Mouse (Mus musculus): ENCODE data around the gene Fam186a.
"Not testable (repeated sequence)": the region's sequence is repeated elsewhere in the genome, so short reads cannot be mapped to it uniquely, and the experiment has no call there.

Fam186a gene

DNA sequence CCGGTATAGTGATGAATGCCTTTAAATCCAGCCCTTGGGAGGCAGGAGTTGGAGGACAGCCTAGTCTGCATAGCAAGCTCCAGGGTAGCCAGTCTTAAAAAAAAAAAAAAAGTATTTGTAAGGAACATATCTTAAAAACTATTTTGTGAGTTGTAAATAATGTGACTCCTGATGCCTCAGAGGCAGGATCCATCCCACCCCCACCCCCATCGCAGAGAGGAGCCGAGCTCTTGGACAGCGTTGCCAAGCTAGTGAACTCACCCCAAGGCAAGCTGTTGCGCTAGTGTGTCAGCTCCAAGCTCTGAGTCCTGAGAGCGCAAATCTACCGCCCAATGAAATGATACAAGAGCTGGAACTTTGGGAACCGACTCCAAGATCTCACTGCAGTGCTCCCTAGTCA, 35.6 kb downstream of the Fam186a start:
- no peak for DNase-seq

DNA sequence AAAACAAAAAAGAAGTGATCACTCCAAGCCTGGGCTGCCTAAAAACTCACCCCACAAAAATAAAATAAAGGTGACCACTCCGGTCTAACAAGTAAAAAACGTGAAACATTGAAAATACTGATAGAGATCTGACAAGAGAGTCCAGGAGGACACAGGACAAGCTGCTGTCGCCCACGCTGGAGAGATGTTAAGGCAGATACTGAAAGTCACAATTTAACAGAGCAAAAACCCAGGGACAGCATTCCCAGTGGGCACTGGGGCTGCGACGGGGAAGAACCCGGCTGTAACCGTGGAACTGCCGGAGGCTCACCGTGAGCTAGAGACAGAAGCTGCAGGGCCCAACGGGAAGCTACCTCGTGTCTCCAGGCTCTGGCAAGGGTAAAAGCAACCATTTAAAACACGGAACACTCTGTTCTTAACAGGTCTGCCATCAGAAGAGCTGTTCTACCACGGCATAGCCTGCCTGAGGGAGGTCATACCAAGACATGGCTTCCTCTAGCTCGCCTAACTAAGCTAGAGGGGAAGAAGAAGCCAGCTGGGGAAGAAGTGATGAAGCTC, 47.2 kb downstream of the Fam186a start:
- DNase-seq, result no peak

DNA sequence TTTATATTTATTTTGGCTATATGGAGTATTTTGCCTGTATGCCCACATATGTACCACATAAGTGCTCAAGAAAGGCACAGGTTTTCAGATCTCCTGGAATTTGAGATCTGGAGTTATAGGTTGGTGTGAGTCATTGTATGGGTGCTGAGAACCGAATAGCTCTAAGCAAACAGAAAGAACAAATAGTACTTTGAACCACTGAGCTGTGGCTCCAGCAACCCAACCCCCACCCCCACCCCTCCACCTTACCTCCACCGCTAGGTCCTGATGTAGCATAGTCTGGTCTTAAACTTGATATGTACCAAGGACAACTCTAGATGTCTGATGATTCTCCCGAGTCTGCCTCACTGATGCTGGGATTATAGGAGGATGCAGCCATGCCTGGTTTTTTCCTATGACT, 49.6 kb downstream of the Fam186a start:
- no peak for DNase-seq

DNA sequence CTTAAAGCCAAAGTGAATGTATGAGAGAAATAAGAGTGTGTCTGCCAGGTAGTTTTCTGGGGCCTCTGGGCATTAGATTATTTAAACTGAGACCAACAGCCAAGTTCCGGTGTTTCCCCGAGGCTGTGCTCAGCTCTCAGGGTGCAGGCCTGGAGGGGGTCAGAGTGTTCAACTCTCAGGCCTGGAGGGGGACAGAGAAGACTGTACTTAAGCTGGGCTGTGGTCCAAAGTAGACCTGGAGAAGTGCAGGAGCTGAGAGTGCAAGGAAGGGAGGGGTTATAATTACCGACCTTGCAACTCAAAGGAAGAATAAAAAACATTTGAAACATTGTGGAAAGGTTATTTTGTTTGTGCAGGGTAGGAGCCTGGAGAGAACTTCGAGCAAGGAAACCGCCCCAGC, 52.2 kb downstream of the Fam186a start:
- no peak for DNase-seq

DNA sequence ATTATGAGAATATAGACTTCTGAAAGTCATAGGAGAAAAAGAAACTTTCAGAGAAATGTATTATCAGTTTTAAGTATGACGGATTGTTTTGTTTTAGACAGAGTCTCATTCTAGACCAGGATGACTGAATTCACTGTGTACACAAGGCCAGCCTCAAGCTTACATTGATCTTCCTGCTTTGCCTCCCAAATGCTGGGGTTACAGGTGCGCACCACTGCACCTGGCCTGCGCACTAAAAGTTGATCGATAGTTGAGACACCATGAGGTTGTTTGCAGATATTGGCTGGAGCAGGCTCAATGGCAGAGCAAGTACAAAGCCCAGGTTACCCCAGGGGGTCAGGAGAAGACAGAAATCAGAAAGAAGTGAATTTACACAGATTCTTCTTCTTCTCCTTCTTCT, 55.1 kb downstream of the Fam186a start:
- no peak for DNase-seq

DNA sequence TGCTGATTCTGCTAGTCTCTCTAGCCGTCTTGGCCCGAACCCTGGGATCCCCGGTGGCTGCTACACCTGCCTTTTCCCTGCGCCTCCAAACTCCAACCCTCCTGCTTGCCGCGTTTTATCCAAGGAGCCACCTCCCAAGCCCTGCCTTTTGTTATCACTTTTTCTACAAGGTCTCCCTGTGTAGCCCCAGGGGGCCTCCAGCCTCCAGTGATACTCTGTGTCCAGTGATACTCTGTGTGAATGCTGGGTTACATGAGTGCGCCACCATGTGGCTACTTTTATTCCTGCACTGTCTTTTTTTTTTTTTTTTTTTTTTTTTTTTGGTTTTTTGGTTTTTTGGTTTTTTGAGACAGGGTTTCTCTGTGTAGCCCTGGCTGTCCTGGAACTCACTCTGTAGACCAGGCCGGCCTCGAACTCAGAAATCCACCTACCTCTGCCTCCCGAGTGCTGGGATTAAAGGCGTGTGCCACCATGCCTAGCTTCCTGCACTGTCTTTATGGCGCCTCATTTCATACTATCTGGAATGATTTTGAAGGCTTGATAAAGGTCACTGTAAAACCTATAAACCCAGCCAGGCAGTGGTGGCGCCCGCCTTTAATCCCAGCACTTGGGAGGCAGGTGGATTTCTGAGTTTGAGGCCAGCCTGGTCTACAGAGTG, 57.4 kb downstream of the Fam186a start:
- peak; percentile 44 to 49 for DNase-seq

DNA sequence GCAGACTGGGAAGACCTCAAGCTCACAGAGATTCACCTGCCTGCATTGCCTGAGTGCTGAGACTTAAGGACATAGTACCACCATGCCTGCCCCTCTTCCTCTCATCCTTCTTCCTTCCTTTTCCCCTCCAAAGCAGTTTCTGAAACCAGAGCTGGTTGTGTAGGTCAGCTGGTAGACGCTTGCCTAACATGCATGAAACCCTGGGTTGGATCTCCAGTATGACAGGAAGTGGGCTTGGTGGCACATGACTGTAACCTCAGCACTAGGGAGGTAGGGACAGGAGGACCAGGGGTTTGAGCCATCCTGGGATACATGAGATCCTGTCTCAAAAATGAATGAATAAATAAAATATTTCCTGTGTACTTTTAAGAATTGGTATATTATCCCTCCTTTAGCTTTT, 59.3 kb downstream of the Fam186a start:
- no peak for DNase-seq

DNA sequence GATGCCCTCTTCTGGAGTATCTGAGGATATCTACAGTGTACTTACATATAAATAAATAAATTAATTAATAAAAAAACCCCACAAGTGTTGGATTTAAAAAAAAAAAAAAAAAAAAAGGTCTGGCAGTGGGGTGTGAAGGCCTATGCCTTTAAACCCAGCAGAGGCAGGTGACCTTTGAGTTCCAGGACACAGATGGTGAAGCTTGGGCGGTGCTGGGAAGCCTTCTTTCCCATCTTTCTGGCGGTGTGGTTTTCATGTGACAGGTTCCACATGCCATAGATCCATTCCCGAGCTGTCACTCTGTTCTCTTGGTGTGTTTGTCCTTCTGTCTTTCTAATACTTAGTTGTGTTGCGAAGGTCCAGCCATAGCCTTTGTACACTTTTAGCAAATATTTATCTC, 59.8 kb downstream of the Fam186a start:
- DNase-seq, result no peak

DNA sequence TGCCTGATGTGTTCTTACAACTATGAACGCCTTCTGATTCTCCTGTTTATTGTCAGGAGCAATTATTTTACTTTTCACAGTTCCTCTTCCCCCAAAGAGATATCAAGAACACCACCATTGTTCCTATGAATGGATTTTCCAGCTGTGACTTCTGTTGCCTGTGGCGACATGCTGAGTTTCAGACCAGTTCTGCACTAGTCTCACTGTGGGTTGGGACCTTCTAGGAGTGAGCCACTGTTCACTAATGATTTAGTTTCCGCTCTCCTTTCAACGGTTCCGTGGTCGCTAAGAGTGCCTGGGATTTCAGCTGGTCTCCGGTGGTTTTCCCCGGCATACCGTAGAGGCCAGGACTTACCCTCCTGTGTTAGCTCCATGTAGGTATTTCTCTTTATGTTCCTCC, 62.0 kb downstream of the Fam186a start:
- no peak for DNase-seq

DNA sequence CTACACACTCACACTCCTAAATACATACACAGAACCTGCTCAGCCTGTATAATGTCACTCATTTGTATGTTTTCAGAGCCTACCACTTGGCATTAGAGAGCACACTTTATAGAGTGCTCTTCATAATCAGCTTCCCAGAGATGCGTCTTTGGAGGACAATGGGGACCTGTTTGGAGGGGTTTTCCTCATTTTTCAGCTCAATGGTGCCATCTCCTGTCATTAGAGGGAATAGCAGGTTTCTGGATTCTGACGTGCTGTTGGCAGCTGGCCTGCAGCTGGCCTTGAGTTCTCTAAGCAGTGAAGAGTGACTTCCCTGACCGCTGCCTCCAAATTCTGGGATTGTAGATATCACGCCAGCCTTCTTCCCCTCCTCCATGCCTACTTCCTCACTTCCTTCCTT, 62.5 kb downstream of the Fam186a start:
- peak; percentile 26 to 50 for DNase-seq

DNA sequence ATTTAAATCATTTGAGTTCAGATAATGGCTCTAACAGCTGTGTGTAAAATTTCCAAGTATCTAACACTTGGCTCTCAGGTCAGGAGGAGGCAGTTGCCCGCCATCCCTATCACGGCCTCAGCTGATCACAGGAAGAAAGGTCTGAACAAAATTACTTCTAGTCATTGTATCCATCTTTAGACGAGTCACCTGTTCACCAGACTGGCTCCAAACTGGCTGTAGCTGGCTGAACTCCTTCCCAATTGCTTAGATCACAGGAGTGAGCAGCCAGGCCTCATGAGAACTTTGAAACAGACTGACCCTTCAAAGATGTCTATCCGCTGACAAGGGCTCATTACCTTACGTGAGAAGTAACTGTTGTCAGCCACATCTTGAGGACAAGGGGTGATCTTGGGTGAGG, 63.6 kb downstream of the Fam186a start:
- DNase-seq, result no peak

DNA sequence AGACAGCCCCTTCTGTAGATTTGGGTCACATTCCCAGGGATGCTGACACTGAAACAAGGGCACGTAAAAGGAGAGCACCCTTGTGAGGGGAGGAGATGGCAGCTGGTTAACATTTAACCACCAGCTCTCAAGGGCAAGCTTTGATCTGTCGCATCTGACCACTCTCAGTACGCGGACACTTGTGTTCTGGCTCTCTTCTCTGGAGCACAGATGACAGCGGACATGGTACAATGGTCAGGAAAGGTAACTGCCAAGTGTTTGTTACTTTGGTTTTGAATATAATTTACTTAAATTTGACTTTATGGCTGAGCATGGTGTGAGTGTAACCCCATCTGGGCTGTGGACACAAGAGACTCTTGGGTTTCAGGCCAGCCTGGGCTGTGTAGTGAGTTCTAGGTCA, 64.1 kb downstream of the Fam186a start:
- DNase-seq, result no peak

DNA sequence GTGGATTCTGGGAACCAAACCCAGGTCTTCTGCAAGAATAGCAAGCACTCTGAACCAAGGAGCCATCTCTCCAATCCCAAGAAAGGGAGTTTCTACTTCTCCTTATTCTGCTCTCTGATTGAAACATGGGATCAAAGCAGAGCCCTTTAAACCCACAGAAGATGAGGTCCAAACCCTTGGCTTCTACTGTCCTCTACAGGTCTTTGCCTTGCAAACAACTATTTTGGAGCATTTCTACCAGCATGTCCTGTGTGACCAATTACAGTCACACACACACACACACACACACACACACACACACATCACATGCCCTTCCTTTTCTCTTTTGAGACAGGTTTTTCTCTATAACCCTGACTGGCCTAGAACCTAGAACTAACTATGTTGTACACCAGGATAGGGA, 70.2 kb downstream of the Fam186a start:
- DNase-seq, result no peak

DNA sequence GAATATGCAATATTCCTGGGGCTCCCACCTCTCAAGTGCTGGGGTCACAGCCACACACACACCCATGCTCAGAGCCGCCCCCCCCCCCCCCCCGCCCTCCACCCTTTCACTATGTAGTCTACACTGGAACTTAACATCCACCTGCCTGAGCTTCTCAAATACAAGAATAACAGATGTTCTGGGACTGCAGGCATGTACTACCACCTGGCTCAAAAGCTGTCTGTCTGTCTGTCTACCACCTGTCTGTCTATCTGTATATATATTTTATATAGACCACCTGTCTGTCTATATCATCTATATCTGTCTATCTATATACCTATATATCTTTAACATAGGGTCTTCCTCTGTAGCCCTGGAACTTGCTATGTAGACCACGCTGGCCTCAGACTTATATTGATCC, 75.5 kb downstream of the Fam186a start:
- no peak for DNase-seq

DNA sequence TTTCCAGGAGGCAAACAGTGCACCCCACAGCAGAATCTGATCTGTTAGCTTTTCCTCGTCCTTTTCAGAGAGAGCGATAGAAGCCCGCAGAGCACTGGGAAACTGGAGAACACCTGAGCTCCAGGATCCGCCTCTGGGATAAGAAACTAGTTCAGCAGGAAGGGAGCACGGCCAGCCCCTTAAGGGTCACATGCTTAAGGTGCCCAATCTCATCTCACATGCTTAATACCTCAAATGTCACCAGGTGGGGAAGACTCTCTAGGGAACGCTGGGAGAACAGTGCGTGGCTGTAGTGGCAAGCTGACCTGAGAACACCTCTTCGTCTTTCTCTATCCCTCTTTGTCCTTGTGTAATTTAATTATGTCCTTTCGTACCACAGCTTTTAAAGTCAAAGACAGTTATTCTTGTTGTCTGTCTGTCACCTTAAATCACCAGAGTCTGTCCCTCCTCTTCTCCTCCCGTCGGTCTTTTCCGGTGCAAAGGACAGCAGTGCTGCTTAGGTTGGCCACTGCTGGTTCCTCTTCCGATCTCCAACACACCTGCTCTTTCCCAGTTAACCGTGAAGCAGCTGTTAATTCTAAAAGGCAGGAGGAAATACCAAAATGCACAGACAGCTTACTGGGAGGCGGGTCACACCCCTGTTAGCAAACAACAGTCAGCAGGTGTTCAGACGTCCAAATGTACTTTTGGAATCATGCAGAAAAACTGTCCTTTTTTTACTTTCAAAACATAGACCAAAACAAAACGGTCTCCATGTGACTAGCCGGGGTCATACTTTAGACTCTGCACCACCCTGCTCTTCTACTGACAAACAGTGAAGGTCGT, 76.2 kb downstream of the Fam186a start:
- DNase-seq, result no peak

DNA sequence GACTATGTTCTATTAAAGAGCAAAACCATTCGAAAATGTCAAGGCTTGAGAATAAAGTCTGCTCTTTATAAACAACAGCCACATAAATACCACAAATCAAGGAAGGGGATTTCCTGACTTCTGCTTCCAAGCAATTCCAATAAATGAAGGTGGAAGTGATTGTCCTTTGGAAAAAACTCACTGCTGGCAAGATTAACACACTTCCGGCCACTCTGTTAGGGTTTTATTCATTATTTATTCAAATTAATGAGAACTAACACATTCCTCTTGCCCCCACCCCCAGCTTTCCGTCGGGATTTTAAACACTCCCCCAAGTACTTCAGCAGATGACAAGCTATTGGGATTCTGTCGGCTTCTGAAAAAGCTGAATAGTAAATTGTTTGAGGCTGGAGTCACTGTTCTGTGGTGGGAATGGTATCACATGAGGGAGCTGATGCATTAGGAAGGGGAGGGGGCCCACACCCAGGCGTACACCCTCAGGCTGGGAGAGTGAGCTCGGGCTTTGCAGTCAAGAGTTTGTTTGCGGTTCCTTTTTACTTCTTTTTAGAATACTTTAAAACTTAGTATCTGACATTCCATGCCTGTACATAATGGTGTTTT, 77.5 kb downstream of the Fam186a start:
- DNase-seq, result no peak

DNA sequence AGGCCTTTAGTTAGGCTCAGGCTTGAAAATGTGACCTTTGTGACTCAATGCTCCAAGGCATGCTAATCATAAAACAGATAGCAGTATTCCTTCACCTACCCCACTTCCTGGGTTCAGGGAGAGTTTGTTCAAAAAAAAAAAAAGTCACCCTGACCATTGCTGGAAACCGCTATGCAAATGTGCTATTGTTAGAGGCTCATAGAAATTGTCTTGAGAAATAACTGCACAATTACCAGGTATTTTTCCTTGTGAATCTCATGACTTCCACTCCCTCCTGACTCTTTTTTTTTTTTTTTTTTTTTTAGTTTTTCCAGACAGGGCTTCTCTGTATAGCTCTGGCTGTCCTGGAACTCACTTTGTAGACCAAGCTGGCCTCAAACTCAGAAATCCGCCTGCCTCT, 79.7 kb downstream of the Fam186a start:
- not testable (repeated sequence) for DNase-seq

DNA sequence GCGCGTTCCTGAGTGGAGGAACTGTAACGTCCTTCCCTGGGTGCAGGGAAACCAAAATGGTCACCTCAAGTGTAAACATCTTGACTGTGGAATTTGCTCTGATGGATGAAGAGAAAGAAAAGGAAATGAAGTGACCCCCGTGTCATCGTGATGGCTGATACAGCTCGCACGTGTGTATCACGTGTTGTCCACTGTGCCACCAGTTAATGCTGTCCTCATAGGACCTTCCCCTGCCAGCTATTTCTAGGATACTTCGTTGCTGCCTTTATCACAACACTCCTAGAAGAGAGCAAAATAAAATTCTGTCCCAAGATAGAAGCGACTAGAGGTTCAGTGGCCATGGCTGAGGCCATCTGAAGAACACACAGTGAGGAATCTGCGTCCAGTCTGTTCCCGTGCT, 82.8 kb downstream of the Fam186a start:
- DNase-seq, result no peak

DNA sequence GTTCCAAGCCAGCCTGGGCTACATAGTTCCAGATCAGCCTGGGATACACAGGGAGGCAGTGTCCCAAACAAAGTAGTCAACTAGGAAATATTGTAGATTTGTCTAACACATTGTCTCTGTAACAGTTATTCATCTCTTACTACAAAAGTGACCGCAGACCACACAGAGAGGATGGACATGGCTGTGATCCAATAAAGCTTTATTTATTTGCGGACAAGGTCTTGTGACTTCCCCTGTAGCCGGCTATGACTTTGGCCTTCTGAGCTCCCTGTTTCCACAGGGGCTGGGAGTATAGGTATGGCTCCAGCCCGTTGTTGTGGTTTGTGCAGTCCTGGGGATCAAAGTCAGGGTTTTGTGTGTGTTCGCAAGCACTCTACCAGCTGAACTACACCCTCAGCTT, 88.3 kb downstream of the Fam186a start:
- no peak for DNase-seq

DNA sequence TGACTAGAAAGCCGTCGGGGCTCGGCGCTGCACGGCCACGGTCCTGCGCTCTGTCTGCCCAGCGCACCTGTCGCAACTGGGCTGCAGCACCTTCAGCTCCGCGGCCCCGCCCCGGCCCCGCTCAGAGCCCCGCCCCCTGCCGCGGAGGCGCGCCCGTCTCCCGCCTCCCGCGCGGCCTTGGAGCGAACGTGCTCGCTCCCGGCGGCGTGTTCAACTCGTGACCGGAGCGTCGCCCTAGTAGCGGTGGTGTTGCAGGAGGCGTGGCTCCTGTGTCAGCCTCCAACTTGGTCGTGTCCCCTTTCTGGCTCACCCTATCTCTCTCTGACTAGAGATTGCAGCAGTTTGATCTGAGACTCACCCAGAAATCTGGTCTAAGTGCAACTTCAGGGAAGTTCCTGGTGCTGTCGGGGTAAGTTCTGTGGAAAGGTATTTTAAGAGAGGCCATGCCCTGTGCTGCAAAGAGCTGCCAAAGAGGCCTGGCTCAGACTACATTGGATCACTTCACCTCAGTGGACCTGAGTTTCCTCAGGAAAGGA, 91.5 kb downstream of the Fam186a start, which contains the start of gene Lima1:
TSS of gene Lima1 (minus strand) at position 123 of the 536 bp plus-strand sequence.
- peak; percentile 78 to 88 for DNase-seq

DNA sequence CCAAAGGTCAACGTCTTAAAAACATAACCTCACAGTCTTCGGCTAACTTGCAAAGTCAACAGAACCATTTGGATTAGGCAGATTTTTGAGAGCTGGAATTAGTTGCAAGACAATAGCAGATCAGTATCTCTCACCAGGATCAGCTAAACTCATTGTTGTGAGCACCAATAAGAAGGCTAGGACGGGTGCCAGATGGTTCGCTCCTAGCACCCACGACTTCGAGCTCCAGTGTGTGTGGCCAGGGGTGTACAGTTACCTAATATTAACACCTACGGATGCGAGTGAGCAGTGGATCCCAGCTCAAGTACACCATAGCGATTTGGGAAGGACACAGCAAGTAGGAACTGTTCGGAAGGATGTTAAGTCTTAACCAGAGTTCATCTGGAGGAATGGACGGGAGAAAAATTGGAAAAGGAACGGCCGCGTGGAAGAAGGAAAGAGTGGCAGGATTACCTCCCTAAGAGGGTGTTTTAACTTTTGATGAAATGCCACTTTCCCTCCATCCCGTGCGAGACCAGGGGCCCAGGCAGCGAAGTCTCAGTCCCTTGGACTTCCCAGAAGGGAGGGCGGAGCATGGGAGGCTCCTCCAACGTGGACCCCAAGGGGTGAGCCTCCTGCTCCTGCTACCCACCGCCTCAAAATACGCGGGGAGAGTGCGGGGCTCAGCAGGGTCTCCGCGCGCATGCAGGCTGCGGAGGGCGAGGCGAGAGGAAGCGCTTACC, 92.1 kb downstream of the Fam186a start:
- peak; percentile 13 to 34 for DNase-seq

DNA sequence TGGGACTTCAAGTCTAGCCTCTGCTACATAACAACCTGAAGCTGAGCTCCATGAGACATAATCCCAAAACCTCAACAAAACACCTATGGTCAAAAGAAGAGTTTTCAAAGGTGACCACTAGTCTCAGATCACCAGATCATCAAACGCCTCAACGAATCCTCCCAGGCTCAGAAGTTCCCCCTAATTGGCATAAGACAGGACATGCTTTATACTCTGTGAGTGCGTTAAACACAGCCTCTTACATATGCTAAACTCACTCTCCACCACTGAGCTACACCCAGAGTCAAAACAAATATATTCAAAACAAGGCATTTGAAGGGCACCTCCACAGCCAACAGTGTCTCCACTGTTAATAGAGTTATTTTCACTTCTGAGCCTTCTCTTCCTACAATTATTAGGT, 94.3 kb downstream of the Fam186a start:
- DNase-seq, result no peak

Data from cerebellum, postnatal 36 days (tissue).